Mouse (Mus musculus): Measurements from ENCODE around the gene Iqgap2.

GRCm38 (mm10) chr13:95747101-95747500, 144.6 kb downstream of the Iqgap2 start:
- TF ChIP-seq CTCF (conservative IDR thresholded peaks at IDR 0.05; ENCODE audit: insufficient read depth, insufficient read length, low read depth, low read length): no peak
- TF ChIP-seq POLR2A (IDR thresholded peaks at IDR 0.05; ENCODE audit: low read depth, low read length): no peak
